Mouse (Mus musculus) ES-Bruce4 (cell line): Measurements from ENCODE around the gene BC030867. TPM values are rescaled to one million over a fixed set of nuclear protein-coding genes. Genes with fewer than 3 reads are reported as not detected.

Source experiments
- H3K27ac ChIP-seq: 2 replicates; pipeline ENCODE4 v1.5.1; 2012; ENCODE audit warnings: low read length, inconsistent platforms; ENCODE audit not compliant: insufficient read depth
- H3K27me3 ChIP-seq: 2 replicates; pipeline ENCODE4 v1.6.1; 2012; ENCODE audit warnings: mild to moderate bottlenecking, low read length, inconsistent platforms; ENCODE audit not compliant: control insufficient read depth, poor library complexity, insufficient read depth, severe bottlenecking
- H3K36me3 ChIP-seq: 2 replicates; pipeline ENCODE4 v1.6.1; 2012; ENCODE audit warnings: inconsistent platforms, mild to moderate bottlenecking, low read length, moderate library complexity; ENCODE audit not compliant: control insufficient read depth, poor library complexity, insufficient read depth, severe bottlenecking
- H3K4me1 ChIP-seq: one replicate; pipeline ENCODE4 v1.8.1; 2011; ENCODE audit warnings: low read length; ENCODE audit not compliant: control insufficient read depth, insufficient read depth
- H3K4me3 ChIP-seq: 2 replicates; pipeline ENCODE4 v1.5.1; 2011; ENCODE audit warnings: low read depth, mild to moderate bottlenecking, low read length
- H3K9ac ChIP-seq: 2 replicates; pipeline ENCODE4 v1.6.1; 2012; ENCODE audit warnings: low read depth, mild to moderate bottlenecking, inconsistent platforms; ENCODE audit not compliant: poor library complexity, severe bottlenecking
- H3K9me3 ChIP-seq: replicated peaks from 2 replicates; pipeline ENCODE4 v1.6.1; 2012; ENCODE audit warnings: mild to moderate bottlenecking, low read length, inconsistent platforms; ENCODE audit not compliant: control insufficient read depth, poor library complexity, insufficient read depth, severe bottlenecking
- CTCF ChIP-seq: IDR thresholded peaks from one replicate; pipeline ENCODE4 v1.8.1; 2011; ENCODE audit warnings: low read depth, low read length
- EP300 ChIP-seq: IDR thresholded peaks from 2 replicates; pipeline ENCODE4 v1.6.1; 2011; ENCODE audit warnings: low read depth, low read length; ENCODE audit not compliant: insufficient read depth
- POLR2A ChIP-seq: IDR thresholded peaks from one replicate; pipeline ENCODE4 v1.8.1; 2011; ENCODE audit warnings: low read length; ENCODE audit not compliant: insufficient read depth
- polyA plus RNA-seq: library from polyadenylated mRNA; stranded (reverse); fragments of >200 nt; gene quantifications from 2 replicates; pipeline ENCODE4 v1.2.4, GENCODE M21; 2011; ENCODE audit warnings: low read depth; ENCODE audit not compliant: missing spikeins, insufficient read depth, insufficient read length

Gene BC030867
- polyA plus RNA-seq, 1 experiment = 34.0 TPM

DNA sequence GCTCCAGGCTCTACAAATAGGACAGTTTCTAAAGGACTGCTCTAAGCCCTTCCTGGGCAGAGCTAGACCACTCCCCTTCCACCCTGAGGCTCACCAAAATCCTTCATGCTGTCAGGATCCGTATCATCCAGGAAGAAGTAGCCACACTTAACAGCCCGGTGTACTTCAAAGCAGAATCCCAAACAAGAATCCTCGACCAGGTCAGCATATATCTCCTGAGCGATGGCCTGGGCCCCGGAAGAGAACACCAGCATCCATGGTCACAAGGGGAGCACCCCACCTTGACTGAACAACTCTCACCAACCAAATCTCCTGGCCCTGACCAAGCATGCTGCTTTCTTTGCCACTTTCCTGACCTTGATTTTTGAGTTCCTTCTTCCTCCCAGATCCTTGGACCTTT is 45.7 kb downstream of the BC030867 start:
- Histone ChIP-seq H3K4me3 (no peak overlapping the region), H3K36me3 (peaks cover 35% of the 10 kb centered on the region), H3K4me1 (peaks cover 3% of the 10 kb centered on the region), H3K27ac (no peak overlapping the region), H3K9ac (0 out of 2 replicates have a peak overlapping the region, but pooled peaks have one; percentile 99), H3K27me3 (no peaks in the 10 kb centered on the region), H3K9me3 (no peaks in the 10 kb centered on the region)
- TF ChIP-seq EP300 = no peak
- TF ChIP-seq CTCF = no peak
- no peak for TF ChIP-seq POLR2A

DNA sequence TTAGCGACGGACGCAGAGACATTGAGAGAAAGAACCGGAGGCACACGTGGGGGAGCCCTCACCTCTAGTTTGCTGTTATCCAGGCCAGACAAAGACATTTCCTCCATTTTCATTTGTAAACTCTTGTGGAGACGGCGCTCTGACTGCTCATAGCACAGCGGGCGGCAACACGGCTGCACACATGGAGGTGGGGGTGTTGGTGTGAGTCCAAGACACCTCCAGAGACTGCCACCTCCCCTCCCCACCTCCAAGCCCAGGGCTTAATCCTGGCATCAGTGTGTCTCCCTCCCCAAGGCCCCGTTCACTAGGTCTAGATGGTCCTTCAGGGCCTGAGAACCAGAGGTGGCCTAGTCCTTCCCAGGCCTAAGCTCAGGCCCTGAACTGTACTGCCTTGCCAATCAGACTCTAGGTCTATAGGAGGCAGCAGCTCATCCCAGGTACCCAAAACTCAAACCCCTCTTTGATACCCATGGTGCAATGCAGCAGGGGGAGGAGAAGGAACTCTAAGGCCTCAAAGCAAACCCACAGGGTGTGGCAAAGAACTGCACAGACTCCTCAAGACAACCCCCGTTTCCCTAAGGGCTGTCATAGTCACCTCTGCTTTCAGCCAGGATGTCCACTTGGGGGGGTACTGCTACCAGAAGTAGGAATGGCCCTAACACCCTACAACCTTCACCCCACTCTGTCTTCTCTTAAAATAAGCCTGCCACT is 46.4 kb downstream of the BC030867 start:
- peaks cover 3% of the 10 kb centered on the region for H3K4me1 ChIP-seq
- H3K4me3 ChIP-seq = peak overlapping the region; percentile 64
- no peak overlapping the region for H3K27ac ChIP-seq
- no peaks in the 10 kb centered on the region for H3K9me3 ChIP-seq
- H3K36me3 ChIP-seq = peaks cover 35% of the 10 kb centered on the region
- H3K9ac ChIP-seq = peak overlapping the region; percentile 99
- TF ChIP-seq EP300 (no peak), POLR2A (no peak), CTCF (no peak)
- H3K27me3 ChIP-seq = no peaks in the 10 kb centered on the region

DNA sequence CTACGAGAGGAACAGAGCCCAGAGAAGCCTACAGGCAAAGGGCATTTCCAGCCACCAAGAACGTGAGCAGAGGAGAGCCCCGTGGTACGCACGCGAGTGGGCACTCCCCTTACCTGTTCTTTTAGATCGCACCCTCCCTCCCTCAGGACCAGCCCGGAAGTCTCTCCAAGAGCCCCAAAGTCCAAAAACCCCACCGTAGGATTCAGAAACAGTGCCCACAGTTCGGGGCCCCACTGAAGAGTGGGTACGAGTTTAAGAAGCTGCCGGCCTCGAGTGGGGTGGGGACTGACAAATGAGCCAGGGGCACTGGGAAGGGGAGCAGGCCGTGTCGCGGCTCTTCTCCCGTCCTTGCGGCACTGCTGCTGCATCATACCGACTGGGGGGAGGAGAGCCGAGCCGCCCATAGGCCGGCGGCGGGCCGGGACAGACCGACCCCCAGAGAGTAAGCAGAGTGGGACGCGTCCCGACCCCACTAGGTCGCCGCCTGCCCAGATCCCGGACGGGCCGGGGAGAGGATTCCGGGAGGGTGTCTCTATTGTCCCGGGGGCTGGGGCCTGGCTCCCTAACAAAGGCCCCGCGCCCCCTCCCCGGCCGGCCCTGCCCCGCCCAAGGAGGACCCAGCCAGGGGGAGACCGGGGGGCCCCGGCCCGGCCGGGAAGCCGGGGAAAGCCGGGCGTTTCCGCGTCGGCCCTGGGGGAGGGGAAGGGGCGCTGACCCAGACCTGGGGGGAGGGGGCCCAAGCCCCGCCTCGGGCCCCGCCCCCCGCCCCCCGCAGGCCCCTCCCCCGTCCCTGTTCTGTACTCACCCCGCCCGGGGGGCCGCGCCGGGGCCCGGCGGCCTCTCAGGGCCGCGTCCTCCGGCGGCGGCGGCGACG is 47.2 kb downstream of the BC030867 start:
- no peaks in the 10 kb centered on the region for H3K27me3 ChIP-seq
- peaks cover 3% of the 10 kb centered on the region for H3K4me1 ChIP-seq
- no peaks in the 10 kb centered on the region for H3K9me3 ChIP-seq
- TF ChIP-seq CTCF = no peak
- no peak for TF ChIP-seq POLR2A
- no peak for TF ChIP-seq EP300
- H3K9ac ChIP-seq = peak overlapping the region; percentile 99
- peak overlapping the region; percentile 64 for H3K4me3 ChIP-seq
- peaks cover 35% of the 10 kb centered on the region for H3K36me3 ChIP-seq
- H3K27ac ChIP-seq = 0 out of 2 replicates have a peak overlapping the region, but pooled peaks have one; percentile 43

DNA sequence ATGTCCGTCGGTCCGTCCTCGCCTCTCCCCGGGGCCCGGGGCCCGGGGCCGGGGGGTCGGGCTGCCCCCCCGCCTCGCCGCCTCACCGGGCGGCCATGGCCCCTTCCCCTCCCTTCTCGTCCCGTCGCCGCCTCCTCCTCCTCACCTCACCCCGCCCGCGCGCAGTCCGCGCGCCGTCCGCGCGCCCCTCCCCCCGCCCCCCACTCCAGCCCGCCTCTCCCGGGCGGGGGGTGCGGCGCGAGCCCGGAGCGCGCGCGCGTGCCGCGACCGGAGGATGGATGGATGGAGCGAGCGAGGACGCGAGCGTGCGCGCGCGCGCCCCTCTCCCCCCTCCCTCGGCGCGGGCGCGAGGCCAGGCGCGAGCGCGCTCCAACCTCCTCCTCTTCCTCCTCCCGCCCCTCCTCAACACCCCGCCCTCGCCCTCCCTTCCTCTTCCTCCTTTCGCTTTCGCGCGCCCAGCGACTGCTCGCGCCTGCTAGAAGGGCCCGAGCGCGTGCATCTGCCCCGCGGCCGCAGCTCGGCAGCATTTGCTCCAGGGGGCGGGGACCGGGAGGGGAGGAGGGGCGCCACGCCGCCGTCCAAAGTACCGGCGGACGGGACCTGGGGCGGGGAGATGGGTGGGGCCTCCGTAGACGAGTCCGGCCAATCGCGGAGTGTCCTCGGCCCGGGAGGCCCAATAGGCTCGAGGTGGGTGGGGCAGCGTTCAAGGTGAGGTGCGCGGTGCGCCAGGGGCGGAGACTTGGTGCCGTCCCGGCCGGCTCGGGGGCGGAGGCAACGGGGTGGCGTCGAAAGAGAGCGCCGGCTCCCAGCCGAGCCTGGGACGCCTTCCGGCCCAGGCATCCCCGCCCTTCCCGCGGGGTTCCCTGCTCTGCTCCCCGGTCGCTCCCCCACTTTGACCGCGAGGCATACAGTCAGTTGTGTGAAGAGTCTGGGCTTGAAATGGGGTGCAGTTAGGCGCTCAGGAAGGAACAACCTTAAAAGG is 48.1 kb downstream of the BC030867 start, which contains the start of gene Atxn7l3:
Atxn7l3 (minus strand) TSS at position 141 of the 982 bp plus-strand sequence.
- Histone ChIP-seq H3K27ac (peak within 1 kb of the TSS; percentile 92), H3K9ac (peak within 1 kb of the TSS; percentile 99), H3K4me1 (peaks cover 3% of the 10 kb centered on the region), H3K27me3 (no peaks in the 10 kb centered on the region), H3K4me3 (peak within 1 kb of the TSS; percentile 80), H3K36me3 (peaks cover 27% of the 10 kb centered on the region), H3K9me3 (no peaks in the 10 kb centered on the region)
- TF ChIP-seq EP300 (0 out of 2 replicates have a peak, but pooled peaks have one; percentile 5), CTCF (no peak), POLR2A (peak; percentile 64)

DNA sequence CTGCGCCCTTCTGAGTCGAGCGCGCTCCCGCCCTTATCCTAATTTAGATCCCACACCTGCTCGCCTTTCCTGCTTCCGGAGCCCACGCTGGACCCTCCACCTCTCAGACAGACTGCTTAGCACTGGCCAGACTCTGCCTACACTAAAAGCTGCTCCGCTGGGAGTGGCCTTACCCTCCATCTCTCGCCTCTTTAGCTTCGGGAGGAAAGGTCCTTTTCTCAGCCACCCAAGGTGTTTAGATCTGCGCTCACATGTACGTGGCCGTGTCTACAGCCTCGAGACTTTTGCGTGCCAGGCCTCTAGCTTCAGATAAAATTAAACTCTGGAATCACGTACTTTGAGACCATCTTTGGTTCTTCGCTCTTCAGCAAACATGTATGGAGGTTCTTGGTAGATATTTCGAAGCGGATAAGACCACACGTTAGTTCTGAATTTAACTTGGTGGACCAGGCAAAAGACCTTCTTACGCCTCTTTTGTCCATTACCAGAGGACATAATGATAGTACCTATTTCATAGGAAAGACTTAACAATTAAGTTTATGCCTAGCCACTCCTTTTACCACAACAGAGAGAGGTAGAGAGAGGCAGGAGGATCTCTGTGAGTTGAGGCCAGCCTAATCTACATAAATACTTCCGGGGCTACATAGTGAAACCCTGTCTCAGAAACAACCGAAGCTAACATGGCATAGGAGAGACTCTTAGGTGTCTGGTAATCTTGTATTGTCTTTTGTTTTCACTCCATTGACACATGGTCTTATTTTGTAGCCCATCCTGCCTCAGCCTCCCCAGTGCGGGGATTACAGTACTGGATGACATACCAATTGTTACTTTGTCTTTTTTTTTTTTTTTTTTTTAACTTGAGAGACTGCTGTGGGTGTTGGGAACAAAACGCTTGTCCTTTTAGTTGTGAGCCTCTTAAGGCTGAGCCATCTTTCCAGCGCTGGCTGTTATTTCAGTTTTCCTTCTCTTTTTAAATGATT is 49.2 kb downstream of the BC030867 start:
- H3K9me3 ChIP-seq = no peaks in the 10 kb centered on the region
- H3K9ac ChIP-seq = peak overlapping the region; percentile 99
- no peaks in the 10 kb centered on the region for H3K27me3 ChIP-seq
- H3K4me1 ChIP-seq = peaks cover 3% of the 10 kb centered on the region
- peak overlapping the region; percentile 92 for H3K27ac ChIP-seq
- TF ChIP-seq POLR2A (no peak), EP300 (no peak), CTCF (no peak)
- H3K36me3 ChIP-seq = peaks cover 16% of the 10 kb centered on the region
- H3K4me3 ChIP-seq = peak overlapping the region; percentile 80
